Mouse (Mus musculus): Measurements from ENCODE around the gene Nat9. TPM values are rescaled to one million over a fixed set of nuclear protein-coding genes. Genes with fewer than 3 reads are reported as not detected.
A peak's percentile ranks its signal among the peaks of the same experiment; 100 is the strongest.

The Nat9 gene
- 16.0 and 16.6 TPM in 2 replicates for polyA plus RNA-seq (2016; fragmentation: Nextera tagmentation; extraction: Ambion mirVana)

- Histone ChIP-seq H3K4me2 (peak within 1 kb of the TSS; percentile 87), H3K27ac (peak within 1 kb of the TSS; percentile 70), H3K4me3 (replicated peaks) (peak within 1 kb of the TSS; percentile 58), H3K4me1 (peaks cover 16% of the 10 kb centered on the region), H3K36me3 (replicated peaks) (0 out of 2 replicates have a peak, but pooled peaks cover 9% of the 10 kb centered on the region), H3K9ac (peak within 1 kb of the TSS; percentile 70), H3K27me3 (no peaks in the 10 kb centered on the region), H3K9me3 (no peaks in the 10 kb centered on the region)
- WGBS, result 11% methylated on average over 12 of the region's 12 CpGs
- ATAC-seq (ENCODE audit: low FRiP score), result peak; percentile 22; the same call in 1 of the 2 replicates
Observed at GRCm38 (mm10) chr11:115187693-115188092, at the start of gene Nat9. Nat9 (minus strand) TSS chr11:115187859.

GRCm38 (mm10) chr11:115236570-115236969, 48.9 kb upstream of the Nat9 start:
- Histone ChIP-seq H3K4me2 (no peak overlapping the region), H3K27me3 (no peaks in the 10 kb centered on the region; the same call in none of the 2 replicates), H3K4me1 (peaks cover 44% of the 10 kb centered on the region), H3K36me3 (replicated peaks) (no peaks in the 10 kb centered on the region), H3K27ac (no peak overlapping the region), H3K4me3 (replicated peaks) (no peak overlapping the region), H3K9me3 (no peaks in the 10 kb centered on the region), H3K9ac (no peak overlapping the region)
- WGBS, result 59% methylated on average over 5 of the region's 5 CpGs
- ATAC-seq (ENCODE audit: low FRiP score), result no peak

GRCm38 (mm10) chr11:115234320-115235044, 46.8 kb upstream of the Nat9 start:
- no peak overlapping the region for H3K27ac ChIP-seq
- H3K4me1 ChIP-seq, result peaks cover 52% of the 10 kb centered on the region

DNA sequence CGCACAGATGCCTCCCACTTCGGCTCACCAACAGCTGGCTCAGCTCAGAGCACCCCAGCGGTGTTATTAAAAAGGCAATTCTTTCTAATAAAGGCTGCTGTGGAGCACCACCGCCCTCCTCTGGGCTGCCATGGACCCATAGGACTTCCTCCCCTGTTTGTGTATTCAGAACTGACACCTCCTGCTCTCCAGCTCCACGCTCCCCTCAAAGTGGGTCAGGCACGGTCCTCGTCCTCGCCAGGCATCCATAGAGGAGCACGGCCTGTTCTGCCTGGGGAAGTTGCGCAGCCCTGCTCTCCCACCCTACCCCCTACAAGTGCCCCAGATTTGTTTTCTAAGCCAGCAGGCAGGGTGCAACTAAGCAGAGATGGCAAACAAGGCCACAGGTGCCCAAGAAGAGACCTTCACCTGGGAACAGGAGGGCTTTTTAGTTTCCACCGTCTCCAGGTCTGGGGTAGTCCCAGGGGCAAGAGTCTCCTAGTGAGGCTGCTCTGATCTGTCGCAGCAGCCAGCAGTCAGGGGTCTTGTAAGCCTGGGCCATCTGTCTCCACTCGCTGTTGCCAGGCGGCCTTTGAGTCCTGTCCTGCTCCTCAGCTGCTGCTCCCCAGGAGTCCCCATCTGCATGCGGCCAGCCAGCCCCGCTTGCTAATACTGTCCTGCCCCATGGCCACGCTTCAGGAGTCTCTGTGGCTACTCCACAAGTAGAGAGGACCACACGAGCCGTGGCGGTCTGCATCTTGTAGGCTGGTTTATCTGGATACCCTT, 46.0 kb upstream of the Nat9 start:
- Histone ChIP-seq H3K27me3 (peaks cover 3% of the 10 kb centered on the region), H3K36me3 (replicated peaks) (no peaks in the 10 kb centered on the region), H3K9ac (no peak overlapping the region), H3K4me3 (replicated peaks) (no peak overlapping the region), H3K9me3 (no peaks in the 10 kb centered on the region), H3K4me2 (no peak overlapping the region), H3K27ac (peak overlapping the region; percentile 46; the same call in 1 of the 2 replicates), H3K4me1 (peaks cover 60% of the 10 kb centered on the region)
- ATAC-seq (ENCODE audit: low FRiP score), result no peak
- 54% methylated on average over 20 of the region's 20 CpGs for WGBS

More at GRCm38 (mm10) chr11:115234320-115235044, 46.8 kb upstream of the Nat9 start:
- Histone ChIP-seq H3K9me3 (no peaks in the 10 kb centered on the region), H3K9ac (no peak overlapping the region), H3K27me3 (no peaks in the 10 kb centered on the region; the same call in 1 of the 2 replicates), H3K36me3 (replicated peaks) (no peaks in the 10 kb centered on the region), H3K4me2 (no peak overlapping the region), H3K4me3 (replicated peaks) (no peak overlapping the region)
- no peak for ATAC-seq (ENCODE audit: low FRiP score)
- WGBS, result 78% methylated on average over 15 of the region's 15 CpGs

DNA sequence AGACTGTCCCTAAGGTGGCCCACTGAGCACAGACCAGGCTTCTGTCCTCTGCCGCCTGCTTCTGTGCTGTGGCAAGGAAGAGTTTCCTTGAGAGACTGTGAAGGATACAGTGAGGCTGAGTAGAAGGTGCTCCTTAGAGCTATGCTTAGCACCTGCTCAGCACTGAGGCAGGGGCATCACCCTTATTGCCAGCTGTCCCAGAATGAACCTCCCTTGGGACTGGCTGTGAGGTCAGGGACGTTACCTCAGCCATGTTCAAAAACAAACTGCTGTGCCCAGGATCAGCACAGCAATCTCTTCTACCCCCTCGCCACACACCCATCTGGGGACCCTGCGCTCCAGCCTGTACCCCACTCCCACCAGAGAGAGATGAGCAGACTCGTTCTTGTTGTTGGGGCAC, 45.2 kb upstream of the Nat9 start:
- Histone ChIP-seq H3K9ac (no peak overlapping the region), H3K36me3 (replicated peaks) (no peaks in the 10 kb centered on the region), H3K9me3 (no peaks in the 10 kb centered on the region), H3K4me1 (peaks cover 68% of the 10 kb centered on the region), H3K4me2 (no peak overlapping the region), H3K4me3 (replicated peaks) (no peak overlapping the region), H3K27me3 (peaks cover 3% of the 10 kb centered on the region), H3K27ac (0 out of 2 replicates have a peak overlapping the region, but pooled peaks have one; percentile 13)
- 77% methylated on average over 5 of the region's 5 CpGs for WGBS
- ATAC-seq (ENCODE audit: low FRiP score), result no peak

- Histone ChIP-seq H3K4me3 (replicated peaks) (no peak overlapping the region), H3K4me1 (peaks cover 77% of the 10 kb centered on the region), H3K4me2 (no peak overlapping the region), H3K27ac (peak overlapping the region; percentile 66), H3K9ac (no peak overlapping the region), H3K9me3 (no peaks in the 10 kb centered on the region), H3K27me3 (peaks cover 3% of the 10 kb centered on the region), H3K36me3 (replicated peaks) (no peaks in the 10 kb centered on the region)
- ATAC-seq (ENCODE audit: low FRiP score), result no peak
- WGBS, result 44% methylated on average over 9 of the region's 9 CpGs
Observed at GRCm38 (mm10) chr11:115231924-115232323, 44.3 kb upstream of the Nat9 start.

- no peak for ATAC-seq (ENCODE audit: low FRiP score)
- no peaks in the 10 kb centered on the region for H3K36me3 ChIP-seq (replicated peaks)
- no peaks in the 10 kb centered on the region for H3K9me3 ChIP-seq
- H3K27me3 ChIP-seq, result peaks cover 3% of the 10 kb centered on the region
- no peak overlapping the region; the same call in 1 of the 2 replicates for H3K4me2 ChIP-seq
- no peak overlapping the region for H3K9ac ChIP-seq
- WGBS, result 66% methylated on average over 14 of the region's 14 CpGs
- H3K4me1 ChIP-seq, result peaks cover 80% of the 10 kb centered on the region
- H3K4me3 ChIP-seq (replicated peaks), result no peak overlapping the region
- peak overlapping the region; percentile 66 for H3K27ac ChIP-seq
Observed at GRCm38 (mm10) chr11:115231168-115231915, 43.7 kb upstream of the Nat9 start.

GRCm38 (mm10) chr11:115229021-115229930, 41.6 kb upstream of the Nat9 start:
- WGBS, result 50% methylated on average over 15 of the region's 15 CpGs
- Histone ChIP-seq H3K9ac (no peak overlapping the region), H3K27ac (no peak overlapping the region), H3K9me3 (no peaks in the 10 kb centered on the region), H3K4me3 (replicated peaks) (no peak overlapping the region), H3K4me1 (peaks cover 83% of the 10 kb centered on the region), H3K27me3 (peaks cover 3% of the 10 kb centered on the region), H3K36me3 (replicated peaks) (no peaks in the 10 kb centered on the region), H3K4me2 (no peak overlapping the region)
- no peak for ATAC-seq (ENCODE audit: low FRiP score)

- peaks cover 3% of the 10 kb centered on the region for H3K27me3 ChIP-seq
- no peaks in the 10 kb centered on the region for H3K9me3 ChIP-seq
- no peak overlapping the region for H3K9ac ChIP-seq
- H3K36me3 ChIP-seq (replicated peaks), result no peaks in the 10 kb centered on the region
- H3K27ac ChIP-seq, result no peak overlapping the region
- H3K4me1 ChIP-seq, result peaks cover 74% of the 10 kb centered on the region
- no peak overlapping the region for H3K4me3 ChIP-seq (replicated peaks)
- ATAC-seq (ENCODE audit: low FRiP score), result no peak
- WGBS, result 81% methylated on average over 7 of the region's 7 CpGs
- no peak overlapping the region for H3K4me2 ChIP-seq
Observed at GRCm38 (mm10) chr11:115228430-115228829, 40.8 kb upstream of the Nat9 start.

- no peak; the same call in 1 of the 2 replicates for ATAC-seq (ENCODE audit: low FRiP score)
- no peaks in the 10 kb centered on the region for H3K9me3 ChIP-seq
- peak overlapping the region; percentile 74 for H3K27ac ChIP-seq
- 22% methylated on average over 12 of the region's 12 CpGs for WGBS
- H3K9ac ChIP-seq, result 0 out of 2 replicates have a peak overlapping the region, but pooled peaks have one; percentile 21
- H3K4me3 ChIP-seq (replicated peaks), result no peak overlapping the region
- H3K4me1 ChIP-seq, result peaks cover 73% of the 10 kb centered on the region
- H3K36me3 ChIP-seq (replicated peaks), result no peaks in the 10 kb centered on the region
- H3K4me2 ChIP-seq, result no peak overlapping the region
- H3K27me3 ChIP-seq, result peaks cover 3% of the 10 kb centered on the region; the same call in 1 of the 2 replicates
Observed at GRCm38 (mm10) chr11:115227640-115228039, 40.0 kb upstream of the Nat9 start.

GRCm38 (mm10) chr11:115226811-115227491, 39.3 kb upstream of the Nat9 start:
- WGBS, result 26% methylated on average over 14 of the region's 14 CpGs
- Histone ChIP-seq H3K27ac (peak overlapping the region; percentile 74), H3K4me2 (no peak overlapping the region), H3K36me3 (replicated peaks) (no peaks in the 10 kb centered on the region), H3K9me3 (no peaks in the 10 kb centered on the region), H3K4me1 (peaks cover 73% of the 10 kb centered on the region), H3K9ac (no peak overlapping the region), H3K4me3 (replicated peaks) (no peak overlapping the region), H3K27me3 (peaks cover 3% of the 10 kb centered on the region; the same call in 1 of the 2 replicates)
- ATAC-seq (ENCODE audit: low FRiP score), result peak; percentile 51; the same call in 1 of the 2 replicates
